Mouse (Mus musculus) adrenal gland, postnatal 4 days (tissue): ENCODE measurements around the gene Mettl17. TPM values are rescaled to one million over a fixed set of nuclear protein-coding genes. Genes with fewer than 3 reads are reported as not detected.

Source experiments
- DNase-seq, 2 experiments: peaks; one replicate each; pipeline ENCODE4 v3.0.0; 2021 to 2022; ENCODE audit warnings: low spot score in 2 of 2, mixed read lengths in 2 of 2
- total RNA-seq, 2 experiments: library from RNA; stranded (reverse); gene quantifications; 2 replicates each; pipeline ENCODE4 v1.2.3; 2021

Mettl17 gene
- total RNA-seq, 2 experiments from 2014 or later, result 37.5 to 44.2 TPM

- DNase-seq, result no peak
These were observed 11.4 kb downstream of the Mettl17 start for GRCm38 (mm10) chr14:51896019-51896418.

- DNase-seq, result no peak
These were observed 12.0 kb downstream of the Mettl17 start for GRCm38 (mm10) chr14:51896539-51897170.

GRCm38 (mm10) chr14:51899351-51899750 is 14.7 kb downstream of the Mettl17 start:
- no peak for DNase-seq

- peak; percentile 50 to 63 for DNase-seq
These were observed 18.4 kb downstream of the Mettl17 start for GRCm38 (mm10) chr14:51902806-51903710.

- DNase-seq, result no peak
These were observed 19.1 kb downstream of the Mettl17 start for GRCm38 (mm10) chr14:51903782-51904181.

GRCm38 (mm10) chr14:51904706-51905105 is 20.1 kb downstream of the Mettl17 start:
- DNase-seq, result no peak

GRCm38 (mm10) chr14:51906102-51906501 is 21.5 kb downstream of the Mettl17 start:
- DNase-seq, result no peak

GRCm38 (mm10) chr14:51911301-51911700 is 26.7 kb downstream of the Mettl17 start:
- no peak for DNase-seq

- peak in 1 of 2 experiments; percentile 18 for DNase-seq
These were observed 27.9 kb downstream of the Mettl17 start for GRCm38 (mm10) chr14:51912391-51913061.

- peak; percentile 53 to 69 for DNase-seq
These were observed 28.7 kb downstream of the Mettl17 start for GRCm38 (mm10) chr14:51913062-51913959.

GRCm38 (mm10) chr14:51913960-51914762 is 29.5 kb downstream of the Mettl17 start, which contains the start of gene Ndrg2:
Gene Ndrg2 (minus strand): TSS chr14:51914158.
- peak; percentile 31 to 55 for DNase-seq

GRCm38 (mm10) chr14:51915030-51915429 is 30.4 kb downstream of the Mettl17 start:
- DNase-seq, result no peak

- DNase-seq, result no peak
These were observed 31.9 kb downstream of the Mettl17 start for GRCm38 (mm10) chr14:51916539-51916938.

- no peak for DNase-seq
These were observed 33.5 kb downstream of the Mettl17 start, which contains the start of gene Tppp2 for GRCm38 (mm10) chr14:51918125-51918524. Gene Tppp2 (plus strand): TSS chr14:51918425.

GRCm38 (mm10) chr14:51918966-51919365 is 34.3 kb downstream of the Mettl17 start:
- DNase-seq, result no peak

GRCm38 (mm10) chr14:51921759-51922570 is 37.3 kb downstream of the Mettl17 start:
- no peak for DNase-seq

- DNase-seq, result no peak
These were observed 37.9 kb downstream of the Mettl17 start, which contains the start of gene Rnase13 for GRCm38 (mm10) chr14:51922571-51922865. Gene Rnase13 (minus strand): TSS chr14:51922773.

- DNase-seq, result no peak
These were observed 38.3 kb downstream of the Mettl17 start for GRCm38 (mm10) chr14:51922910-51923309.

GRCm38 (mm10) chr14:51923492-51923891 is 38.9 kb downstream of the Mettl17 start:
- DNase-seq, result no peak
